Mouse (Mus musculus) hindbrain, postnatal 0 days (tissue): Measurements from ENCODE around the gene Nfxl1. TPM values are rescaled to one million over a fixed set of nuclear protein-coding genes. Genes with fewer than 3 reads are reported as not detected.
"Not testable (repeated sequence)": the region's sequence is repeated elsewhere in the genome, so short reads cannot be mapped to it uniquely, and the experiment has no call there.

Experiments
- ATAC-seq: fragments of 200-750 bp; cut with Nextera tagmentation; 2 replicates; pipeline ENCODE4 v1.8.0; 2017; ENCODE audit warnings: mild to moderate bottlenecking, moderate TSS enrichment, moderate library complexity
- DNase-seq: peaks from one replicate; pipeline ENCODE4 v3.0.0-alpha.2; 2015; ENCODE audit warnings: low spot score
- H3K27ac ChIP-seq: fragments of 300-500 bp; sonication (generic); 2 replicates; pipeline ENCODE4 v1.5.1; 2014; ENCODE audit warnings: mild to moderate bottlenecking
- H3K27me3 ChIP-seq: fragments of 300-500 bp; sonication (generic); 2 replicates; pipeline ENCODE4 v1.6.1; 2014; ENCODE audit warnings: low read length, mixed read lengths; ENCODE audit not compliant: insufficient read depth
- H3K36me3 ChIP-seq: fragments of 300-500 bp; sonication (generic); 2 replicates; pipeline ENCODE4 v1.6.1; 2014; ENCODE audit warnings: low read length, mixed read lengths; ENCODE audit not compliant: insufficient read depth
- H3K4me1 ChIP-seq: fragments of 300-500 bp; sonication (generic); 2 replicates; pipeline ENCODE4 v1.6.1; 2014; ENCODE audit warnings: antibody characterized with exemption, low read length, mixed read lengths; ENCODE audit not compliant: insufficient read depth
- H3K4me2 ChIP-seq: fragments of 300-500 bp; sonication (generic); 2 replicates; pipeline ENCODE4 v1.6.1; 2014; ENCODE audit warnings: low read depth, mild to moderate bottlenecking, low read length, moderate library complexity, mixed read lengths
- H3K4me3 ChIP-seq: fragments of 300-500 bp; sonication (generic); 2 replicates; pipeline ENCODE4 v1.5.1; 2014; ENCODE audit warnings: low read length
- H3K9ac ChIP-seq: fragments of 300-500 bp; sonication (generic); replicated peaks from 2 replicates; pipeline ENCODE4 v1.6.1; 2014; ENCODE audit warnings: mild to moderate bottlenecking, low read length, moderate library complexity, mixed read lengths
- H3K9me3 ChIP-seq: fragments of 300-500 bp; sonication (generic); 2 replicates; pipeline ENCODE4 v1.6.1; 2016; ENCODE audit warnings: low read length, mixed read lengths
- CTCF ChIP-seq: IDR thresholded peaks from 2 replicates; pipeline ENCODE4 v1.5.1; 2016; ENCODE audit warnings: antibody characterized with exemption, control low read depth, low read depth
- WGBS: fragments of 180-500 bp; shearing (Covaris S2); extraction: QIAGEN DNeasy Blood & Tissue Kit; methylation state at CpG from one replicate; pipeline ENCODE4 v1.1.7; 2014; 5-methylcytosine and 5-hydroxymethylcytosine counted together
- polyA plus RNA-seq: library from polyadenylated mRNA; unstranded; fragments of >200 nt; fragmentation: Nextera tagmentation; extraction: Ambion mirVana; gene quantifications from 2 replicates; pipeline ENCODE4 v1.2.1, GENCODE M21; 2015
- total RNA-seq: library from RNA; depleted of rRNA; stranded (reverse); fragments of >200 nt; gene quantifications from 2 replicates; pipeline ENCODE4 v1.2.3, GENCODE M21; 2014

Gene Nfxl1
- total and polyA plus RNA-seq, 2 experiments from 2014 or later, result 8.7 to 24.3 TPM

DNA sequence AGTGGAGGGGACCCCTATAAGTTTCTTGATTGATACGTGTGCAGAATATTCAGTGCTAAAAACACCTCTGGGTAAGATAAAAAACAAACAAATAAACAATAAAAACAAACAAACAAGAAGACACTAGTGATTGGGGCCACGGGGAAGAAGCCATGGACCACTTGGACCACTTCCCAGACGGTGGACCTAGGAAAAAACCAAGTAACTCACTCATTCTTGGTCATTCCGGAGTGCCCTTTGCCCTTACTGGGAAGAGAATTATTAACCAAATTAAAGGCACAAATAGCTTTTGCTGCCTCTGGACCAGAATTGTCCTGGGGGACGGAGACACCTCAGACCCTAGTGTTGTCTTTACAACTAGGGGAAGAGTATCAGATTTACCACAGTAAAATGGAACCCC is 6.1 kb upstream of the Nfxl1 start:
- Histone ChIP-seq H3K9ac (no peak overlapping the region), H3K9me3 (0 out of 2 replicates have a peak, but pooled peaks cover 3% of the 10 kb centered on the region), H3K4me3 (no peak overlapping the region), H3K27me3 (no peaks in the 10 kb centered on the region), H3K4me1 (no peaks in the 10 kb centered on the region), H3K4me2 (no peak overlapping the region), H3K27ac (no peak overlapping the region), H3K36me3 (no peaks in the 10 kb centered on the region)
- 89% methylated on average over 5 of the region's 5 CpGs for WGBS
- ATAC-seq (no peak), DNase-seq (no peak)
- no peak for TF ChIP-seq CTCF

DNA sequence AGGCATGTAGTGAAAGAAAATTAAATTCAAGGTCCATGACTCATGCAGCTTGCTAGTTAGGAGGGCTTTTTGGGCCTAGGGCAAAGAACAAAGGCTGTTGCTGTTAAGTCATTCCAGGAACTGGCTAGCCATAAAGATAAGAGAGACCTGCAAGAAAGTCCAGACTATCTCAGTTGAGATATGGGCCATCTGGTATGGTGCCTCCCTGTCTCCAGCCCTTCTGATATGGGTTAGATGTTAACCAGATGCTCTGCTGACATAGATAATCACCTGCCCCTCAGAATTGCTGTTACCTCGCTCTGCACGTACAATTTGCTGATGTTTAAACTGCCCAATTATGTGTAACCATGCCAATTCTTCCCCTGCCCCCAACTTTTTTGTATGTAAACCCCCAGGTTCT is 3.7 kb upstream of the Nfxl1 start:
- not testable (repeated sequence) for H3K4me3 ChIP-seq, H3K36me3 ChIP-seq, H3K9ac ChIP-seq, ATAC-seq, H3K4me1 ChIP-seq, H3K9me3 ChIP-seq, H3K27ac ChIP-seq, H3K27me3 ChIP-seq, H3K4me2 ChIP-seq, DNase-seq
- WGBS, result 95% methylated on average over 2 of the region's 2 CpGs

DNA sequence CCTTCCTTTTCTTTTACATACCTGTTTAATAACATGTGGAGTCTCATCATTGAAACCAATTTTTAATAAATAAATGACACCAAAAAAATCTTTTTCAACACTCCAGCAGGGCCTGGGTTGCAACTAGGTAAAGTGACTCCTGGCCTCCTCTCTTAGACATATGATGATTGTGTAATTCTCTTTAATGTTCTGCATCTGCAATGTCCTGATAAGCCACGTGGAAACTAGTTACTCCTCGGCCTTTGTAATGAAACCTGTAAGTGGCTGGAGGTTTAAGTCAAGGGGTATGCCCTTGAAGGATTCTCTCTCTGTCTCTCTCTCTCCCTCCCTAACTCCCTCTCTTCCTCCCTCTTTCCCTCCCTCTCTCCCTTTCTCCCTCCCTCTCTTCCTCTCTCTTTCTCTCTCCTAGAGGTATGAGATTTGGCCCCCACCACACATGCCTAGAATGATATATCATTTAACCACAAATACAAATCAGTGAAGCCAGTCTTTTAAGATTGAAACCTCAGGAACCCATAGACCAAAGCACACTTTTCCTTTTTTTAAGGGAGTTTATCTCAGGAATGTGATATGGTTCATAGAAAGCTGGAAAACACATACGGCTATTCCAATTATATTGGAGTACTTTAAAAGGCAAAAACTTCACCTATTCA is 1.6 kb upstream of the Nfxl1 start:
- no peak overlapping the region for H3K27ac ChIP-seq
- H3K4me2 ChIP-seq, result no peak overlapping the region
- no peaks in the 10 kb centered on the region for H3K27me3 ChIP-seq
- TF ChIP-seq CTCF, result no peak
- DNase-seq, result no peak
- peaks cover 9% of the 10 kb centered on the region for H3K4me1 ChIP-seq
- no peak for ATAC-seq
- no peaks in the 10 kb centered on the region for H3K36me3 ChIP-seq
- 80% methylated on average over 3 of the region's 3 CpGs for WGBS
- no peak overlapping the region for H3K9ac ChIP-seq
- H3K4me3 ChIP-seq, result no peak overlapping the region
- no peaks in the 10 kb centered on the region for H3K9me3 ChIP-seq

DNA sequence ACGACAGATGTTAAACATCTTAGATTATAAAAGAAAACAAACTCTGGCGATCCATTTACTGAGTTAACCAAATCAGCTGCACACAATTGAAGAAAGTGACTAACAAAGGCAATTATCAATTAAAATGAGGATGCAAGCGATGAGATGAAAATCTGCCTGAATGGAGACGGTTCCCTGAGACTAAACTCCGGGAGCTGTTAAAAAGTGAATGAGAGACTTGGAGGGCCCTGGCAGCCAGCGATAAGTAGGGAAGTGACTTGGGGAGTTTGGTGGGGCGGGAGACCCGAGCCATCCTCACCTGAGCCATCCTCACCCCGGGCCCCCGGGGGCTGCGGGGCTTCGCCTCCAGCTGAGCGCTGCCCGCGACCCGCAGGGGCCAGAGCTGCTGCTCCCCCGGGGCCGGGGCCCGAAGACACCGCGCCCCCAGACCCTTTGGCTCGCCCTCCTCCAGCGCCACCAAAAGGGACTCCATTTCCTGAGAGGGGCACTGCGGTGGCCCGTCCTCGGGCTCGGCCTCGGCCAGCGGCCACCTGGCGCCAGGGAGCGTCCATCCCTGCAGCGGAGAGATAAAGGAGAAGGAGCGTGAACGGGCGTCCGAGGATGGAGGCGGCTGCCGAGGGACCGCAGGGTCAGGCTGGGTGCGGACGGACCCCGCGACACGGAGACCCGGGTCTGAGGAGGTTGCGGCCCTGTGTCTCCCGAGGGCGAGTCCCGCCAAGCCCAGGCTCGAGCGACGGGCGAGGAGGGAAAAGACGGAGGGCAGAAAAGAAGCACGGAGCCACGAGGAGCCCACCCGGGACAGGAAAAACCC is 563 bp downstream of the Nfxl1 start:
- Histone ChIP-seq H3K27me3 (no peaks in the 10 kb centered on the region), H3K4me3 (peak overlapping the region; percentile 96), H3K4me1 (peaks cover 9% of the 10 kb centered on the region), H3K27ac (peak overlapping the region; percentile 82), H3K9me3 (no peaks in the 10 kb centered on the region), H3K4me2 (peak overlapping the region; percentile 84), H3K36me3 (no peaks in the 10 kb centered on the region), H3K9ac (peak overlapping the region; percentile 88)
- no peak for TF ChIP-seq CTCF
- DNase-seq, result peak; percentile 24
- under 1% methylated on average over 57 of the region's 57 CpGs for WGBS
- peak; percentile 83 for ATAC-seq

DNA sequence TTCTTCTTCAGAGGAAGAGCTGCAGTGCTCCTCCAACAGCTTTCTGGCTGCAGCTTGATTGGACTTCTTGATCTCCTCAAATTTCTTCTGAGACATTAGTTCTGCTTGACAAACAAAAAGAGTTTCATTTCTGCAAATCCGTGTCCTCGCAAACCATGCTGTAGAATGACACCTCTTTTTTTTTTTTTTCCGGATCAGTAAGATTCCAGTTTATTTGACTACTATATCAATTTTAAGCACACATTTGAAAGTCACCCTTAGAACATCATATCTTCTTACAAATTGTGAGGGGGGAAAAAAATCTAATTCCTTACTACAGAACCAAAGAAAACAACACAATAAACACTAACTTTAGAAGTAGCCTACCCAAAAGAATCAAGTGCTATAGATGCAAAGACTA is 3.2 kb downstream of the Nfxl1 start:
- no peak for DNase-seq
- Histone ChIP-seq H3K27me3 (no peaks in the 10 kb centered on the region), H3K4me2 (no peak overlapping the region), H3K4me1 (peaks cover 9% of the 10 kb centered on the region), H3K36me3 (no peaks in the 10 kb centered on the region), H3K4me3 (no peak overlapping the region), H3K9me3 (no peaks in the 10 kb centered on the region), H3K27ac (no peak overlapping the region), H3K9ac (no peak overlapping the region)
- no peak for TF ChIP-seq CTCF
- 80% methylated on average over 3 of the region's 3 CpGs for WGBS
- ATAC-seq, result no peak

DNA sequence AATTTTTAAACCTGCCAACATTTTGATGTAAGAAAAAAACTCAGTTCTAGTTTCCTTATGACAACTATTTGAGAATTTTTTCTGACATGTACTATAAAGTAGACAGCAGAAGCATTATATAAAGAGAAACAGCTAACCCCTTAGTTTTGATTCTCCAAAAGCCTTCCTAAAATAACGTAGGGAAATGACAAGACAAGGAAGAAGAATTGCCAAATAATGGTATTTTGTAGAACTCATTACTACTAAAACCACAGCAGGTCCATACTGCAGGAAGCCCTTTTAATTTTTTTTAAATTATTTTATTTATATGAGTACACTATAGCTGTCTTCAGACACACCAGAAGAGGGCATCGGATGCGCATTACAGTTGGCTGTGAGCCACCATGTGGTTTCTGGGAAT is 8.3 kb downstream of the Nfxl1 start:
- Histone ChIP-seq H3K36me3 (no peaks in the 10 kb centered on the region; the same call in 1 of the 2 replicates), H3K4me1 (no peaks in the 10 kb centered on the region), H3K4me2 (no peak overlapping the region), H3K27ac (no peak overlapping the region), H3K9ac (no peak overlapping the region), H3K4me3 (no peak overlapping the region), H3K9me3 (no peaks in the 10 kb centered on the region), H3K27me3 (no peaks in the 10 kb centered on the region)
- DNase-seq (no peak), ATAC-seq (no peak)
- WGBS, result 91% methylated on average over 3 of the region's 3 CpGs
- no peak for TF ChIP-seq CTCF

DNA sequence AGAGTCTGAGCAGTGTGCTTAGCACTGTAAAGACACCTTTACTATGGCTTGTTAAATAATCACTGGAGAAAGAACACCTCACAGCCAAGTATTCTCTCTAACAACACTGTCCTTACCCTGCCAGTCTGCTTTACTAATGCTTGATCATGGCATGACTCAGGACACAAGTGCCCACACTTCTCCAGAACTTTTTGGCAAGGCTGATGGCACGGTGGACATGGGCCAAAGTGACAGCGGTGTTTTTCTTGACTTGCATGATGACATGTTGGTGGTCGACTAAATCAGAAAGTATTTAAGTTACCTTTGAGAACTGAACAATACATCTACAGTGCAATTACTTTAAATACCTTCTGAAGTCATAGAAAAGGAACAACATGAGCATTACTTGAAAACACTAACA is 30.6 kb downstream of the Nfxl1 start:
- DNase-seq (no peak), ATAC-seq (no peak)
- Histone ChIP-seq H3K36me3 (peaks cover 17% of the 10 kb centered on the region), H3K4me2 (no peak overlapping the region), H3K9me3 (no peaks in the 10 kb centered on the region), H3K27me3 (no peaks in the 10 kb centered on the region), H3K27ac (no peak overlapping the region), H3K4me1 (no peaks in the 10 kb centered on the region), H3K9ac (no peak overlapping the region), H3K4me3 (no peak overlapping the region)
- 89% methylated on average over 3 of the region's 3 CpGs for WGBS
- TF ChIP-seq CTCF, result no peak
